Mouse (Mus musculus) G1E-ER4 (cell line): ENCODE data around the gene Naaladl2. TPM values are rescaled to one million over a fixed set of nuclear protein-coding genes. Genes with fewer than 3 reads are reported as not detected.

Experiments used
- GATA1 ChIP-seq: IDR thresholded peaks from one replicate; pipeline ENCODE4 v1.8.0; 2012; ENCODE audit warnings: low read length, inconsistent platforms
- polyA plus RNA-seq: library from polyadenylated mRNA; stranded (reverse); fragments of >175 nt; gene quantifications from 2 replicates; pipeline ENCODE4 v1.2.3, GENCODE M21; 2012

The Naaladl2 gene
- polyA plus RNA-seq, 1 experiment = not detected

DNA sequence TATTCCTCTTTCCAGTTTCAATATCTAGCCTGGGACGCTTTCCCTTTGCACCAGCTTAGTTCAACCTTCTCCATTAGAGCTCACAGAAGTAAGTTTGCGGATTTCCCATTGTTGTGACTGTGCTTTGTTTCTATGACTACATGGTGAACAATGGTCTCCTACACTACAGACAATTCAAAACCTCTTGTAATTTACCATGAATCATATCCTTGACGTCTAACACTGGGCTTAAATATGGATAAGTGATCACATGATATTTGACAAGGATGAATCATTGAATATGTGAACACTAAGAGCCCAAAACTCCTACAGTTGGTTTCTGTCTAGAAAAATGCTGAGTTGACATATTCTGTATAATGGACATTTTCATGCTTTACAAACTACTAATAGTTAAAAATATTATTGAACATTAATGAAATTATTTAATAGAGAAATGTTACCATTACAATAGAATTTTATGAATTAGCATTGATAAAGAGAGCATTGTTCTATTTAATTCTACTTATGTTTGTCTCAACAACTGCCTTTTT is 539.2 kb downstream of the Naaladl2 start:
- TF ChIP-seq GATA1 = no peak

- no peak for TF ChIP-seq GATA1
These were observed 548.6 kb downstream of the Naaladl2 start for GRCm38 (mm10) chr3:24595447-24595846.

GRCm38 (mm10) chr3:24556617-24557016 is 587.4 kb downstream of the Naaladl2 start:
- no peak for TF ChIP-seq GATA1

DNA sequence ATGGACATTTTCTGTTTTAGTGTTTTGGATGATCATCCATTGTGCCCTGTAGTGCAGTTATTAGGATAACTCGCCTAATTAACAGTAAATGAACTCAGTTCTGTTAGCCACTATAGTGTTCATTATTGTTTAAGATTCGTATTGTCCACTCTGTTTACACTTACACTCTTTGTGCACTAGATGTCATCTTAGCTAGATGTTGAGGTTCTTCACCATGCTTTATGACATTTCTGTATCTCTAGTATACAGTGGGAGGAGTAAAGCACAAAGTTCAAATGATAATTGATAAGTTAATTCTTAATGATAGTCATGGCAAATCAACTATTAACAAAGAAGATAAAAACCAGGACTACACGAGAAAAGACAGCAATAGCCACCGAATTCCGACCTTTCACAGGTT is 590.4 kb downstream of the Naaladl2 start:
- TF ChIP-seq GATA1 = no peak

DNA sequence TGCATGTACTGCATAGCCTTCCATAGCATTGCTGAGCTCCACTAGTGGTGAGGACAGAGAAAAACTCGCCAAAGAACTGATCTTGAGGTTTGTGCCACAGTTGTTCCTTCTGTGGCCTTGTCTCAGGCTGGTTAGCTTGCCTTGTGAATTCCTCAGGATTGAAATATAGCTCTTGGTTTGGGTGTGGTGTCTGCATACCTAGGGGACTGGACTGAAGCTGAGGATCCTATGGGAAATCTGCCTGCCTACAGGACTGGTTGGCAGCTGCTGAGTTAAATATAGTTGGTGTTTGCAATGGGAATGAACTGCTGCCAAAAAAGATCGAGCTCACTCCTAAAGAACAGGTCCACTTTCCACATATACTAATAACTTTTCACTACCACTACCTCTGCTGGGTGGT is 591.4 kb downstream of the Naaladl2 start:
- TF ChIP-seq GATA1 = no peak

- no peak for TF ChIP-seq GATA1
These were observed 610.1 kb downstream of the Naaladl2 start for GRCm38 (mm10) chr3:24533775-24534458.

DNA sequence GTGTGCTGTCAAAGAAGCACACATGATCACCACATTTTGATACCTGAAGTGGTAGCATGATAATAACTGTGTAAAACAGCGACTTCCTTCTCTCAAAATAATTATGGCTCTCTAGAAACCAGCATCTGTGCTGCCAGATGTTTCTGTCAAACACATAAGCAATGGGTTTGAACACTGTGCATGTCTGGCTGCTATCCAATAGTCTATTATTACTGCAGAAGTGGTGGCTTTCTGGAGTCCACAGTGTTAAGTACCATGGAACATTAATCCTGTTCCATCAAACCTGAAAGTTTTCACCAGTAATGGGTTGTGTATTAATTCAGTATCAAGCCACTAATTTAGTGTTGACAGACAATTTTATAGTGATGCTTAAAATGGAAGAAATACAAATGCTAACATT is 629.1 kb downstream of the Naaladl2 start:
- no peak for TF ChIP-seq GATA1

DNA sequence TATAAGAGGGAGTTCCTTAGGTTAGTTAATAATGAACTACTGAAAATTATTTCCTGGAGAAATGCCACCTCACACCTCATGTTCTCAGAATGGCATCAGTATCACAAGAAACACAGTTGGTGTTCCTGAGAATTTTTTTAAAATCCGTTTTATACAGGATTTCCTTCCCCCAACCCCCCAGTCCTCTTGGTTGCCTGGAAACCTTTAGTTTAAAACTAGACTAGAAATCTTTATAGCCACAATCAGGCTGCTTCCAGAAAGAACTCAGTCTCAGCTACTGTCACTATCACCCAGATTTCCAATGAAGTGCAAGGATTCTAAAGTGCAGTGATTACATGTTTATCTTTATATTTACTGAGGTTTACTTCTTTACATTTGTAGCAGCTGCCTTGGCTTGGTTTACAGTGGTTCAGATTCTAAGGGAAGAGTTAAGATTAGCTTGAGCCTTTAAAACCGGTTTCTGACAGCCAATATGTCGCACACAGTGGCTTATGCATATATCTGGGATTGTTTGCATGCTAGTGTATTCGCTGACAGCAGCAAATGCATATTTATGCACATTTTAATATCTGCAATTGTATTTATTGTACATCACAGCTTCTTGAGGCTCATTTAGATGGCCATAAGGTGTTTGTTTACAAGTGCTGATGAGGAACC is 657.5 kb downstream of the Naaladl2 start:
- TF ChIP-seq GATA1 = no peak

DNA sequence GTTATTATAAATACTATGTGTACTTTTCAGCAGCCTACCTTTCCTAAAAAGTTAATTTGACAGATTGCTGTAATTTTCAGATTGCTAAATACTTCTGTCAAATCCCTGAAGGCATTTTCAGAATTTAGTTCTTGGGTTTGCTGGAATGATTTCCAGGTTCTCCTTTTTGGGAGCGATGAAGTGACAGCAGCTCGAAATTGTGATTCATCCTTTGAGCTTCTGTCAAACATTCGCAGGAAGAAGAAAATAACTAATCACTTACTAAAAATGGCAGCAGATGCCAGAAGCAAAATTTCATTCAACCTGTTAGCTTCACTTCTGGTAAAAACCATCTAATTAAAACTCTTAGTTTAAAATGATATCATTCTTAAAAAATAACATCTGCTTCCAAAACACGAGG is 680.1 kb downstream of the Naaladl2 start:
- no peak for TF ChIP-seq GATA1

DNA sequence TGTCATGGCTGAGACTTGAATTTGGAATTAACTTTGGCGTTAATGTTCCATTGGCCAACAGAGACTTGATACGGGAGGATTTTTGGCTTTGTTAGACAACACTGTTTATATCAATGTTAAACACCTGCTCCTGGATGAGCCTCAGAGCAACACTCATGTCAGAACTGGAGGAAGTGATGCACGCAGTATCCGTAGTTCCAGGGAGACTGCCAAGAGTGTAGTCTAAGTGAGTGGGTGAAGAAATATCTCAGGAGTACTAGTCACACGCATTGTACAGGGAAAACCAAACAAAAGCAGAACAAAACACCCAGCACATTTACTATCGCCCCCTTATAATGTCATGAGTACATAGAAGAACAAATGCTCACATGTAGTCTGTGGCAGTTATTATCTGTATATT is 703.4 kb downstream of the Naaladl2 start:
- TF ChIP-seq GATA1 = no peak

DNA sequence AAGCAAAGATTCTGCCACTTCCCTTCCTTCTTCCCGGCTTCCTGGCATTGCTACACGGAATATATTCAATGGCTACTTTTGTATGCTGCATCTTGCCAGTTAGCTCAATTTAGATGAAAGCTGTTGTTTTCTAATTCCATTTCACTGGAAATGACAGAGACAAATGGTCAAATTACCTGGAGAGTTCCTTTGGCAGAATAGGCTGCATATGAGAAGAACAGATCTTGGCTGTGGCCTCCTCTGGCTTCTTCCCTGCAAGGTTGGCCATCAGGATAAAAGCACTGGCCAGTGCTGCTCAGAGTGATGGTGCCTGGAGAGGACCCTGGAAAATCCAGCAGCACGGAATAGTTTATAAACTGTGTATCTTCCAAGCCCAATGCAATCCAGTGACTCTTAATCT is 711.3 kb downstream of the Naaladl2 start:
- no peak for TF ChIP-seq GATA1

GRCm38 (mm10) chr3:24391737-24392136 is 752.3 kb downstream of the Naaladl2 start:
- no peak for TF ChIP-seq GATA1

GRCm38 (mm10) chr3:24391311-24391710 is 752.8 kb downstream of the Naaladl2 start:
- TF ChIP-seq GATA1 = no peak

- no peak for TF ChIP-seq GATA1
These were observed 789.1 kb downstream of the Naaladl2 start for GRCm38 (mm10) chr3:24355010-24355409.

- no peak for TF ChIP-seq GATA1
These were observed 822.3 kb downstream of the Naaladl2 start for GRCm38 (mm10) chr3:24321489-24322405.
